In the genomic region with DNA sequence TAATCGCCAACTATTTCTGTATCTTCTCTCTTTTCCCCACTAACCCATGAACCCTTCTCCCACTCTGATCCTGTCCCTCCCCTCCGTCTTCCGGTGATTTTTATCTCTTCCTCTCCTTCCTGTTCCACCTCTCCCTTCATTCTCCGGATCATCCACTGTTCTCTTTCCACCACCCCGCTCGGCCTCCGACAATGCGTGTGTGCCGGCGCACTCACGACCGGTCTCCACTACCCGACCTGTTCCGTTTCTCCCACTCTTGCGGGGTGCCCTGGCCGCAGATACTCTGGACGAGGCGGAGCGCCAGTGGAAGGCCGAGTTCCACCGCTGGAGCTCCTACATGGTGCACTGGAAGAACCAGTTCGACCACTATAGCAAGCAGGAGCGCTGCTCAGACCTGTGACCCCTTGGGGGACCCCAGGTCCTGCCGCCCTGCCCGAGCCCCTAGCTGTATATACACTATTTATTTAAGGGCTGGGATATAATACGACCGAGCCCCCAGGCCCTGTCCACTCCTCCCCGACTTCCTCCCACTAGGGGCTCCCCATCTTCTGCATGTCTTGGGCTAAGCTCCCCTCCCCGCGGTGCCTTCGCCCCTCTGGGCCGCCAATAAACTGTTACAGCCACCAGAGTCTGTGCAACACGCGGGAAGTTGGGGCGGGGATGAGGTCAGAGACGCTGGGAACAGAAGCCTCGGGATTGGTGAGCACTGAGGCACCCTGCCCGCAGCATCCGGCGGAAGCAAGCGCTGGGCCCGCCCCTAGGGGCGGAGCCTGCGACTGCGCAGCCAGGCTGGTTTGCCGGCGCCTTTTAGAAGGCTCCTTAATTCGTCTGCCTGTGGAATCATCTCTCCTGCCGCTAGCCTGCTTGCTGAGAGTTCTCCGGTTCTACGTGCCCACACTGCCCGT, we compare ENCODE assay signal across 7 mouse cellular contexts. TPM values are rescaled to one million over a fixed set of nuclear protein-coding genes. Genes with fewer than 3 reads are reported as not detected.
DNase-seq lines count a peak whose midpoint lies in the region; ATAC-seq lines count a peak whose summit lies in the region.

A gene (plus strand): TSS at position 791 of the 905 bp plus-strand sequence.

- H3K9me3 ChIP-seq in embryonic facial prominence, embryonic 11.5 days (replicated peaks; ENCODE audit: control insufficient read depth, low read length): no peaks in the 10 kb centered on the region
- H3K9me3 ChIP-seq in limb, embryonic 10.5 days (replicated peaks): no peaks in the 10 kb centered on the region
- no peaks in the 10 kb centered on the region for H3K9me3 ChIP-seq in midbrain, embryonic 13.5 days

- H3K9ac ChIP-seq in embryonic facial prominence, embryonic 11.5 days (replicated peaks; ENCODE audit: low read length): peak within 1 kb of the TSS; percentile 76
- peak within 1 kb of the TSS; percentile 86 for H3K9ac ChIP-seq in midbrain, embryonic 13.5 days (replicated peaks)

- under 1% methylated on average over 52 of the region's 52 CpGs for WGBS in embryonic facial prominence, embryonic 11.5 days
- under 1% methylated on average over 52 of the region's 52 CpGs for WGBS in limb, embryonic 10.5 days
- under 1% methylated on average over 52 of the region's 52 CpGs for WGBS in midbrain, embryonic 13.5 days

- peak; percentile 98 for DNase-seq in adrenal gland, postnatal 14 days
- peak; percentile 97 for DNase-seq in embryonic facial prominence, embryonic 11.5 days (ENCODE audit: low spot score)
- DNase-seq in kidney, adult 11 months: peak; percentile 96
- DNase-seq in limb, embryonic 10.5 days (ENCODE audit: low spot score): peak; percentile 97
- DNase-seq in spleen, adult 12 weeks (ENCODE audit: low spot score): peak; percentile 89

- peaks cover 23% of the 10 kb centered on the region for H3K36me3 ChIP-seq in embryonic facial prominence, embryonic 11.5 days (replicated peaks; ENCODE audit: control insufficient read depth, insufficient read depth, low read depth, low read length)
- peaks cover 45% of the 10 kb centered on the region for H3K36me3 ChIP-seq in limb, embryonic 10.5 days
- peaks cover 42% of the 10 kb centered on the region for H3K36me3 ChIP-seq in midbrain, embryonic 13.5 days

- peaks cover 23% of the 10 kb centered on the region for H3K27me3 ChIP-seq in embryonic facial prominence, embryonic 11.5 days (ENCODE audit: control insufficient read depth, insufficient read depth, low read length)
- H3K27me3 ChIP-seq in limb, embryonic 10.5 days (ENCODE audit: low read depth, poor library complexity, severe bottlenecking): peaks cover 43% of the 10 kb centered on the region
- H3K27me3 ChIP-seq in midbrain, embryonic 13.5 days: peaks cover 37% of the 10 kb centered on the region

- peak within 1 kb of the TSS; percentile 97 for H3K4me2 ChIP-seq in embryonic facial prominence, embryonic 11.5 days (ENCODE audit: low read depth, low read length)
- peak within 1 kb of the TSS; percentile 100 for H3K4me2 ChIP-seq in midbrain, embryonic 13.5 days (replicated peaks)

- H3K4me1 ChIP-seq in embryonic facial prominence, embryonic 11.5 days (ENCODE audit: control insufficient read depth, insufficient read depth, low read length): peaks cover 7% of the 10 kb centered on the region; the same call in 1 of the 2 replicates
- peaks cover 46% of the 10 kb centered on the region for H3K4me1 ChIP-seq in limb, embryonic 10.5 days
- peaks cover 33% of the 10 kb centered on the region for H3K4me1 ChIP-seq in midbrain, embryonic 13.5 days (replicated peaks)

- peak; percentile 93 for ATAC-seq in embryonic facial prominence, embryonic 11.5 days (replicated peaks; ENCODE audit: insufficient number of reproducible peaks, low FRiP score, low TSS enrichment, low read depth)
- ATAC-seq in granulocyte monocyte progenitor cell, adult 5-6 weeks (replicated peaks; ENCODE audit: poor library complexity, severe bottlenecking): peak; percentile 86
- peak; percentile 97 for ATAC-seq in midbrain, embryonic 13.5 days

- H3K4me3 ChIP-seq in embryonic facial prominence, embryonic 11.5 days (ENCODE audit: low read depth, low read length): peak within 1 kb of the TSS; percentile 54
- peak within 1 kb of the TSS; percentile 62 for H3K4me3 ChIP-seq in limb, embryonic 10.5 days
- H3K4me3 ChIP-seq in midbrain, embryonic 13.5 days (replicated peaks): peak within 1 kb of the TSS; percentile 63

- H3K27ac ChIP-seq in embryonic facial prominence, embryonic 11.5 days (replicated peaks; ENCODE audit: low read depth, low read length): peak within 1 kb of the TSS; percentile 56
- peak within 1 kb of the TSS; percentile 87 for H3K27ac ChIP-seq in limb, embryonic 10.5 days
- H3K27ac ChIP-seq in midbrain, embryonic 13.5 days: peak within 1 kb of the TSS; percentile 87

RNA-seq across cellular contexts. Expression of the gene that starts here (rescaled TPM):
- total RNA-seq in adrenal gland, postnatal 14 days (2021): 8.0 and 11.9 TPM in 2 replicates
- 6.6 and 7.8 TPM in 2 replicates for polyA plus RNA-seq in embryonic facial prominence, embryonic 11.5 days (2014; fragmentation: Nextera tagmentation; extraction: Ambion mirVana)
- 0.53 TPM in 1 of 2 replicates, not detected in the other for total RNA-seq in granulocyte monocyte progenitor cell, adult 5-6 weeks (2014; fragmentation: Nextera tagmentation)
- total RNA-seq in granulocyte monocyte progenitor cell, adult 5-6 weeks (2017): 0.43 and 5.2 TPM in 2 replicates
- polyA plus RNA-seq in limb, embryonic 10.5 days (2016; fragmentation: Nextera tagmentation; extraction: Ambion mirVana): 8.1 and 8.5 TPM in 2 replicates
- polyA plus RNA-seq in midbrain, embryonic 13.5 days (2015; fragmentation: Nextera tagmentation; extraction: Ambion mirVana): 9.7 and 10.0 TPM in 2 replicates

Comparison
In these comparisons a context has a peak if more than half of its experiments do, and no peak if none do; other contexts are left out.
1. Peak in every context shown above with its lines: DNase-seq, ATAC-seq, H3K4me3 ChIP-seq and H3K27ac ChIP-seq.